Mouse (Mus musculus): ENCODE data around the gene Wscd2. TPM values are rescaled to one million over a fixed set of nuclear protein-coding genes. Genes with fewer than 3 reads are reported as not detected.

Gene Wscd2
- polyA plus RNA-seq, 1 experiment from 2014 or later: 2.0 TPM

DNA sequence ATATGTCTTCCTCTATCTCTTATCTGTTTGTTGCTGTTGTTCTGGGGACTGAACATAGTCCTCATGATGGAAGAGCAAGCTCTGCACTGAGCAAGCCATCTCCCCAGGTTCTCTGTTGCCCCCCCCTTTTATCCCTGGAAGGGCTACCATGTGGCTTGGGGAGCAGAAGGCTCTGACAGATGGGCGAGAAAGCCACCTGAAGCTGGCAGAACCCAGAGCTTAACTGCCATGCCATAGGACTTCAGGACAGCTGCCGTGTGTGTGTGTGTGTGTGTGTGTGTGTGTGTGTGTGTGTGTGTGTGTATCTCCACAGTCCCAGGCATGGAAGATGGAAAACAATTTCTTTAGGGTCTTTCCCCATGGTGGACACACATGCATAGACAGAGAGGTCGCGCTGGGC lies 128.6 kb downstream of the Wscd2 start:
- H3K9me3 ChIP-seq (replicated peaks): no peaks in the 10 kb centered on the region
- H3K4me1 ChIP-seq: peaks cover 31% of the 10 kb centered on the region
- DNase-seq (ENCODE audit: low spot score): no peak
- H3K27me3 ChIP-seq (ENCODE audit: low read depth, poor library complexity, severe bottlenecking): no peaks in the 10 kb centered on the region
- H3K27ac ChIP-seq: no peak overlapping the region
- peaks cover 25% of the 10 kb centered on the region for H3K36me3 ChIP-seq
- no peak overlapping the region for H3K4me3 ChIP-seq
- 89% methylated on average over 4 of the region's 4 CpGs for WGBS

DNA sequence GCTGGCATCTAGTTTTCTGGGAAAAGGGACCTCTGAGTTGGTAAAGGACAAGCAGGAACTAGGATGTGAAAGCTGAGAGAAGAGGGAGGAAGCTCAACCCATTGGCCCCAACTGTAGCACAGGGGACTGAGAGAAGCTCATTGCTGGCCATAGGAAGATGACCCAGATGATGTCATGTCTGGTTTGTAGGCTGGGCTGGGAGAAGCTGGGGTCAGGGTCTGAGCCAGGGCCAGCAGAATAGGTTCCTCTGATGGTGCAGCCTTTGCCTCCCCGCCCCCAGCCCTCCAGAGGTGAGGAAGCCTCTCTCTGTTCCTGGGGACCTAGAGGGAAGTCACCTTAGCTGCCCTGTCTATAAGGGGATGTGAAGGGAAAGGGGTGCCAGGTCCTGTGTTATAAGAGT lies 129.0 kb downstream of the Wscd2 start:
- Histone ChIP-seq H3K27ac (no peak overlapping the region), H3K27me3 (ENCODE audit: low read depth, poor library complexity, severe bottlenecking) (no peaks in the 10 kb centered on the region), H3K4me3 (no peak overlapping the region), H3K36me3 (peaks cover 21% of the 10 kb centered on the region), H3K4me1 (peaks cover 33% of the 10 kb centered on the region), H3K9me3 (replicated peaks) (no peaks in the 10 kb centered on the region)
- no peak for DNase-seq (ENCODE audit: low spot score)
- 81% methylated on average over 1 of the region's 1 CpGs for WGBS

DNA sequence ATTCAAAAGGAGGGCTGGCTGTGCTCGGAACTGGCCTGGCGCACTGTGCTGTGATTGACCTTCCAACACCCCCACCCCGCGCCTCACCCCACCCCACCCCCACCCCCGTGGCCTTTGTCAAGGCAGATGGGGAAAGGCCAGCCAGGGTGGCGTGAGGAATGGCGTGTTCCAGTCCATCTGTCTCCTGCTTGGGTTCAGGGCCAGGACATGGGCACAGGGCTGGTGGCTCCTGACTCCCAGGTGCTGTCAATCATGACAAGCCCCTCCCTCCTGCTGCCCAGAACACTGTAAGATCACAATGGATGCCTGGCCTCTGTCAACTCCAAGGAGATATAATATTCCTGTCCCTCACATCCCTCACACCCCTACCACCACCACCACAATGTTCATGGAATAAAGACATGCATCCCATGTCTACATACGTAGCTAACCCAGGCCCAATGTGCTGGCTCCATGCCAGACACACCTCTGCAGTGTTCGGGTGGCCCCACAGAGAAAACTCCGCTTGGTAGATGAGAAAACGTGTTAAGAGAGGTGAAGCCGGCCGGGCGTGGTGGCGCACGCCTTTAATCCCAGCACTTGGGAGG lies 130.1 kb downstream of the Wscd2 start:
- H3K9me3 ChIP-seq (replicated peaks): no peaks in the 10 kb centered on the region
- DNase-seq (ENCODE audit: low spot score): no peak
- H3K4me1 ChIP-seq: peaks cover 33% of the 10 kb centered on the region
- 69% methylated on average over 16 of the region's 16 CpGs for WGBS
- no peaks in the 10 kb centered on the region for H3K27me3 ChIP-seq (ENCODE audit: low read depth, poor library complexity, severe bottlenecking)
- no peak overlapping the region for H3K4me3 ChIP-seq
- 0 out of 2 replicates have a peak overlapping the region, but pooled peaks have one; percentile 4 for H3K27ac ChIP-seq
- H3K36me3 ChIP-seq: peaks cover 13% of the 10 kb centered on the region; the same call in 1 of the 2 replicates

DNA sequence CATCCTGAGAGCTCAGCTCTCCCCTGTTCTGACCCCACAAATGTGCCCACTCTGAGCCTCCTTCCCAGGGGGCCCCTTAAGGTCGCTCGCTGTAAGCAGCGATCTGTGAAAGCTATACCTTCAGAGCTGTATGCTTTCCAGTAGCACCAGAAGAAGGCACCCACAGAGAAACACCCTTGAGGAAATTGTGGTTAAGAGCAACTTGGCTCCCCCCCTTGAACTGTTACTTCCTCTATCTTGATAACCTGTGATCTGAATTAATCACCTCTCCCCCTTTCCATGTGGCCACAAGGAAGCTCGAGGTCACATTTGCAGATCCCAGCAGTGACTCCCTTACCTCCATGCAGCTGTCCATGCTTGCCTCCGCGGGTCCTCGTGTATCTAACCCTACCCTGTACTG lies 130.9 kb downstream of the Wscd2 start:
- Histone ChIP-seq H3K27me3 (ENCODE audit: low read depth, poor library complexity, severe bottlenecking) (no peaks in the 10 kb centered on the region), H3K4me3 (no peak overlapping the region), H3K4me1 (peaks cover 39% of the 10 kb centered on the region), H3K9me3 (replicated peaks) (no peaks in the 10 kb centered on the region), H3K27ac (peak overlapping the region; percentile 47; the same call in 1 of the 2 replicates), H3K36me3 (peaks cover 7% of the 10 kb centered on the region; the same call in 1 of the 2 replicates)
- 83% methylated on average over 7 of the region's 7 CpGs for WGBS
- no peak for DNase-seq (ENCODE audit: low spot score)

DNA sequence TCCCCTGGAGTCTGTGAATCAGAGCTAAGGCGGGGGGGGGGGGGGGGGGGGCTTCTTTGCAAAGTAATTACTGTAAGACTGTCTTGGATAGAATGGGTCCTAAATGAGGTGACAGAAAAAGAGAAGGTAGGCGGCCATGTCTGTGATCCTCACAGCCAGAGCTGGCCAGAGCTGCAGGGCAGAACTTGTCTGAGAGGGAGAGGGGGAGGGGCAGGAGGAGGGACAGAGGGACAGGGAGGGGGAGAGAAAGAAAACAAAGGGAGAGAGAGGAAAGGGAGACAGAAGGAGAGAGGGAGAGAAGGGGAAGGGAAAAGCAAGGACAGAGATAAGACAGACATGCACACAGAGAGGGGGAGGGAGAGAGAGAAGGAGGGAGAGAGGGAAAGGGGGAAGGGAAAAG lies 132.9 kb downstream of the Wscd2 start:
- peak overlapping the region; percentile 81 for H3K27ac ChIP-seq
- peaks cover 60% of the 10 kb centered on the region for H3K4me1 ChIP-seq
- H3K9me3 ChIP-seq (replicated peaks): no peaks in the 10 kb centered on the region
- H3K27me3 ChIP-seq (ENCODE audit: low read depth, poor library complexity, severe bottlenecking): 0 out of 2 replicates have a peak, but pooled peaks cover 7% of the 10 kb centered on the region
- no peak overlapping the region for H3K4me3 ChIP-seq
- no peak for DNase-seq (ENCODE audit: low spot score)
- WGBS: 10% methylated on average over 2 of the region's 2 CpGs
- 0 out of 2 replicates have a peak, but pooled peaks cover 3% of the 10 kb centered on the region for H3K36me3 ChIP-seq

DNA sequence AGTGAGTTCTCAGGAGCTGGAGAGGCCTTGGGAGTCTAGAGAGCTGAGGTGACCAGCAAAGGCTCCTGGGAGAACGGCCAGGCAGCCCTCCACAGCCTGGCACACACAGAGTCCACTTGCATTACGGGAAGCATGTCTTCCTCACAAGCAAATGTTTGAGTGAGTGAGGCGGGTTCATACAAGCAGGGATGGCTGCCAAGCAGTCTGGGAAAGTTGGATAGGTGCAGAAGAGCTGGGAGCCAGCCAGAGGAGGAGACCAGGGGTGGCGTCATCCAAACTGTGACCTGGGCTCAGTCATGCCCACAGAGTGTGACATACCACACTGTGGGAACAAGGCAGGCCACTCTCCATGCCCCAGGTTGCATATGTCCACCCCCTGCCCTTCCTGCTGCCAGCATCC lies 134.9 kb downstream of the Wscd2 start:
- no peak for DNase-seq (ENCODE audit: low spot score)
- no peak overlapping the region for H3K27ac ChIP-seq
- H3K9me3 ChIP-seq (replicated peaks): no peaks in the 10 kb centered on the region
- H3K4me3 ChIP-seq: no peak overlapping the region
- WGBS: 96% methylated on average over 4 of the region's 4 CpGs
- H3K36me3 ChIP-seq: 0 out of 2 replicates have a peak, but pooled peaks cover 3% of the 10 kb centered on the region
- 0 out of 2 replicates have a peak, but pooled peaks cover 7% of the 10 kb centered on the region for H3K27me3 ChIP-seq (ENCODE audit: low read depth, poor library complexity, severe bottlenecking)
- peaks cover 74% of the 10 kb centered on the region for H3K4me1 ChIP-seq

DNA sequence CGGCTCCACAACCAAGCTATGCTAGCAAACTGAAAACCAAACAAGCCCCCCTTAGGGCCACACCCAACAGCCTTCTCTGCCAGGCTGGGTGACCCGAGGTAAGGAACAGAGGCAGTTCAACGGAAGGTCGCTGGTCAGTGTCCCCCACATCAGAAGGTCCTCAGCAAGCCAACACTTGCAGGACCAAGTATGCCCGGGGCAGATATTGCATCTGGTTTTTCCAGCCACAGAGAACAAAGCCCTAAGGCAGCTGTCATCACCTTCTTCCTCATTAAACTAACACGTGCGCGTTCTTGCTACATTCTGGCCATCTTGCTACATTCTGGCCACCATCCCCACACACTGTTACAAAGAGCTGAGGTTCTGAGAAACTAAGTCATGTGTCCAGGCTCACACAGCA lies 136.2 kb downstream of the Wscd2 start:
- WGBS: 46% methylated on average over 8 of the region's 8 CpGs
- peak; percentile 64 for DNase-seq (ENCODE audit: low spot score)
- H3K27ac ChIP-seq: peak overlapping the region; percentile 75
- no peaks in the 10 kb centered on the region for H3K9me3 ChIP-seq (replicated peaks)
- no peak overlapping the region for H3K4me3 ChIP-seq
- 0 out of 2 replicates have a peak, but pooled peaks cover 7% of the 10 kb centered on the region for H3K27me3 ChIP-seq (ENCODE audit: low read depth, poor library complexity, severe bottlenecking)
- H3K36me3 ChIP-seq: 0 out of 2 replicates have a peak, but pooled peaks cover 3% of the 10 kb centered on the region
- peaks cover 76% of the 10 kb centered on the region for H3K4me1 ChIP-seq

DNA sequence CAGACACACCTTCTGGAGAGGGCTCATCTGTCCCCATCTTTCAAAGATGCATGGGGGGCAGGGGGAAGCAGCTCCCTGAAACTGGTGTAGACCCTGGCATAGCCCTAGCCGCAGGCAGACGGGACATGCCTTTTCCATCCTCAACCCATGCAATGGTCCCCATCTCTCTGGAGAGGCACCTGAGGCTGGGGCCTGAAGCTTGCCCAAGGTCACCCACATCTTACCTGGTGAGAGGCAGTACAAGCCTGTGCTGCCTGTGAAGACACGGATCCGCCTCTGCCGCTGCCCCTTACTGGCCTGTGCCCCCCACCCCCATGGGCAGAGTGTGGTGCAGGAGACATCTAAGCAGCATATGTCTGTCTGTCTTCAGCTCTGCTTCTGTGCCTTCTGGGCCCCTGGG lies 136.9 kb downstream of the Wscd2 start:
- Histone ChIP-seq H3K4me3 (peak overlapping the region; percentile 20; the same call in 1 of the 2 replicates), H3K9me3 (replicated peaks) (no peaks in the 10 kb centered on the region), H3K27me3 (ENCODE audit: low read depth, poor library complexity, severe bottlenecking) (0 out of 2 replicates have a peak, but pooled peaks cover 7% of the 10 kb centered on the region), H3K27ac (peak overlapping the region; percentile 75), H3K4me1 (peaks cover 80% of the 10 kb centered on the region), H3K36me3 (0 out of 2 replicates have a peak, but pooled peaks cover 3% of the 10 kb centered on the region)
- no peak for DNase-seq (ENCODE audit: low spot score)
- 72% methylated on average over 5 of the region's 5 CpGs for WGBS

DNA sequence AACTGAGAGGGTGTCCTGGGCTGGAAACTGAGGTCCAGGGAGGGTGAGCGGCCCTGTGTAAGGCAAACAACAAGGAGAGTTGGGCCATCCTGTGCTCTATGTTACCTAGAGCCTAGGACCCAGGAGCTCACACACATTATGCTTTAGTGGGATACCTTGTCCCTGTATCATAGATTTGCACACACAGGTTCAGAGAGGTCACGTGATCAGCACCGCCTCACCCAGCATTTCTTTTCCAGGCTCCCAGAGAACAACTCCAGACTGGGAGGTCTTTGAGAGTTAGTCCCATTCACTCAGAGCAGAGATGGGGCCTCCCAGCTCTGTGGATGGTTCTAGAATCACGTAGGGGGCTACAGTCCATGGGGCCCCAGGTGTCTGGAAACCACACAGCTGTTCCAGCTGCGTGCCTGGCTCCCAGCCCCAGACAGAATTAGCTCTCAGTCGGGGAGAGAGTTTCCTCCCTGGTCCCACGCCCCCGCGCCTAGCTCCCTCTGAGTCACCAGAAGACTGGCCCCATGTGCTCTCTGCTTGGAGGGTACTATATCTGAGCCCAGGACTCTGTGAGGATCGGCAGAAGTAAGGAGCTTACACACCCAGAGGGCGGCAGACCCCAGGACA lies 137.8 kb downstream of the Wscd2 start:
- no peak overlapping the region for H3K4me3 ChIP-seq
- no peaks in the 10 kb centered on the region for H3K9me3 ChIP-seq (replicated peaks)
- peak overlapping the region; percentile 75 for H3K27ac ChIP-seq
- H3K27me3 ChIP-seq (ENCODE audit: low read depth, poor library complexity, severe bottlenecking): 0 out of 2 replicates have a peak, but pooled peaks cover 7% of the 10 kb centered on the region
- peaks cover 82% of the 10 kb centered on the region for H3K4me1 ChIP-seq
- no peak for DNase-seq (ENCODE audit: low spot score)
- 0 out of 2 replicates have a peak, but pooled peaks cover 3% of the 10 kb centered on the region for H3K36me3 ChIP-seq
- WGBS: 48% methylated on average over 11 of the region's 11 CpGs

DNA sequence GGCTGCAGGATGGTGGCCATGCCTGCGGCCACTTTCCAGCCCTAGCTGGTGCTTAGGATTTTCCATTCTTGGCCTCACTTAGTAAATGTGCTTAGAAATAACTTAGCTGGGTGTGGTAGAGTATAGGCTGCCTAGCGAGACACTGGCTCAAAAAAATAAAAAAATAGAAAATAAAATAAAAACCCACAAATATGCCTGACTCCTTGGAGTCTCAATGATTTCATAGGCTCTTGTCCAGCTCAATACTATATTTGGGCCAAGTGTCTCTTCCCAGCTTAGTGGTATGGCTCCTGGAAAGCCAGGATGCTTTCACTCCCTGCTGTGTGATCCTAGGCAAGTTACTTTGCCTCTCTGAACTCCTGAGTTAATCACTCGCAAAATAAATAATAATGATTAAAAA lies 139.1 kb downstream of the Wscd2 start:
- H3K27ac ChIP-seq: no peak overlapping the region
- H3K4me1 ChIP-seq: peaks cover 85% of the 10 kb centered on the region
- 91% methylated on average over 3 of the region's 3 CpGs for WGBS
- H3K36me3 ChIP-seq: 0 out of 2 replicates have a peak, but pooled peaks cover 3% of the 10 kb centered on the region
- no peak for DNase-seq (ENCODE audit: low spot score)
- H3K4me3 ChIP-seq: no peak overlapping the region
- H3K9me3 ChIP-seq (replicated peaks): no peaks in the 10 kb centered on the region
- 0 out of 2 replicates have a peak, but pooled peaks cover 7% of the 10 kb centered on the region for H3K27me3 ChIP-seq (ENCODE audit: low read depth, poor library complexity, severe bottlenecking)

DNA sequence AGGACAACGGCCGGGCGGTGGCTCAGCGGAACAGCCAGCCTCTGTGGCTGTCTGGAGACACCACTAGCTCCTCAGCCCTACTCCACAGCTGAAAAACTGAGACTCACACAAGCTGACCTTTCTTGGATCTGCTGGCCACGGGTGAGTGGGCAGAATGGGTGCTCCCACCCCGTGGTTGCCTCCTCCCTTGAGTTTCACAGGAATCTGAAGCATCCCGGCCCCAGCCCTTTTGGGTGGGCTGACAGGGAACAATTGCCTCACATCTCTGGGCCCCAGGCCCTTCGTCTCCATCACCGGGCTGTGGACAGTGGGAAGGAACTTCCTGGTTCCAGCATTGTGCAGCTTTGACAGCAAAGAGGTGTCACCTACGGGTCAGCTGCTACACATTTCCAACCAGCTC lies 140.0 kb downstream of the Wscd2 start:
- Histone ChIP-seq H3K27ac (peak overlapping the region; percentile 66; the same call in 1 of the 2 replicates), H3K4me3 (no peak overlapping the region), H3K9me3 (replicated peaks) (no peaks in the 10 kb centered on the region), H3K36me3 (no peaks in the 10 kb centered on the region), H3K4me1 (peaks cover 94% of the 10 kb centered on the region), H3K27me3 (ENCODE audit: low read depth, poor library complexity, severe bottlenecking) (0 out of 2 replicates have a peak, but pooled peaks cover 7% of the 10 kb centered on the region)
- no peak for DNase-seq (ENCODE audit: low spot score)
- WGBS: 73% methylated on average over 10 of the region's 10 CpGs

DNA sequence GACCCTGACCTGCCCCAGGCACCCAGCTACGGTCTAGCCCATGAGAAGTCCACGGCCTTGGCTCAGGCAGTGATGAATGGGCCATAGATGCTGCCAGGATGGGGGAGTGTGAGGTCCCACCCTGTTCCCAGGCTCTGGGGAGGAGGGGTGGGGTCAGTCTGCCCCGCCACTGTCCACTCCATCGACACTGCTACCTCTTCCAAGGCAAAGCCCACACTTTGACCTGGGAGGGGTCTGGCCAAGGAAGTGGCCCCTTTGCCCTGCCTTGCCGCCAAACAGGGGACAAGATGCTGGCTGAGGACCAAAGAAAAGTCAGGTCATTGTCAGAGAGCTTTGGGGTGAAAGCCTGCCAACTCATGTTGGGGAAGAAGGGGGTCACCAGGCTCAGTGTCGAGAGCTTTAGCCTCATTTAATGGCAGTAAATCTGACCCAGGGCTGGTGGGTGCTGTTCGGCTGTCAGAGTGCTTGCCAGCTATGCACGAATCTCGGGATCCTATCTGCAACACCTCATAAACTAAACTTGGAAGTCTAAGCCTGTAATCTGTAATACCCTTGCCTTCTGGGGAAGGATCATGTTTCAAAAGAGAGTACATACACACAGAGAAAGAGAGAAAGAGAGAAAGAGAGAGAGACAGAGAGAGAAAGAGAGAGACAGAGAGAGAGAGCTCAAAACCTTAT lies 143.0 kb downstream of the Wscd2 start:
- Histone ChIP-seq H3K27ac (peak overlapping the region; percentile 79), H3K4me3 (peak overlapping the region; percentile 26), H3K27me3 (ENCODE audit: low read depth, poor library complexity, severe bottlenecking) (no peaks in the 10 kb centered on the region), H3K9me3 (replicated peaks) (no peaks in the 10 kb centered on the region), H3K36me3 (no peaks in the 10 kb centered on the region), H3K4me1 (peaks cover 89% of the 10 kb centered on the region)
- DNase-seq (ENCODE audit: low spot score): peak; percentile 55
- WGBS: 9% methylated on average over 9 of the region's 9 CpGs

Data from limb, embryonic 10.5 days (tissue).